Mouse (Mus musculus): ENCODE results near the gene Tshz3. TPM values are rescaled to one million over a fixed set of nuclear protein-coding genes. Genes with fewer than 3 reads are reported as not detected.

The Tshz3 gene
- polyA plus RNA-seq, 1 experiment = 5.1 TPM

DNA sequence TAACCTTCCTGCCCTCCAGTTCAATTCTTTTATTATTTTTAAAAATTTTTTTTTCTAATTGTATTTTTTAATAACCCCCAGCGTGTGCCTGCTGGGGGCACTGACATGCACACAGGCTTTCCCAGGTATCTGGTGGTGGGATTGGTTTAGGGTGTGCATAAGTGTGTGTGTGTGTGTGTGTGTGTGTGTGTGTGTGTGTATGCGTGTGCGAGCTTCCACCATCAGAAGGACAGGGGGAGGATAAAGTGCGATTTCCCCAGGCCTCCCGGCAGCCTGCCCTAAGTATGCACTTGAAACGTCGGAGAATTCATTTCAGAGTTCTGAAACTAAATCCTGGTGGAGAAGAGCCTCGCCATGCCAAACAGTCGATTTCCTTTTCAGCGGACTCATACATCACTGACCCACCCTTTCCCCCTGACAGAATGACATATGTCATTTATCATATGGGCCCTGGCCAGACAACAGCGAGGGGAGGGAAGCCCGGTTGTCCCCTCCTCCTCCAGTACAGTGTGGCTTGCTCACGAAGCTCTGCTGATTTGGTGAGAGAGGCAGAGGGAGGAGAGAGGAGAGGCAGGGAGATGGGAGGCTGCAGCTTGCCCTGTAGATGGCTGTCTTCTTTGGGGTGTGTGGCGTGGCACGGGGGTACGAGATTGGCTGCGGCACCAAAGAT, 9.9 kb downstream of the Tshz3 start:
- WGBS = 11% methylated on average over 17 of the region's 17 CpGs

DNA sequence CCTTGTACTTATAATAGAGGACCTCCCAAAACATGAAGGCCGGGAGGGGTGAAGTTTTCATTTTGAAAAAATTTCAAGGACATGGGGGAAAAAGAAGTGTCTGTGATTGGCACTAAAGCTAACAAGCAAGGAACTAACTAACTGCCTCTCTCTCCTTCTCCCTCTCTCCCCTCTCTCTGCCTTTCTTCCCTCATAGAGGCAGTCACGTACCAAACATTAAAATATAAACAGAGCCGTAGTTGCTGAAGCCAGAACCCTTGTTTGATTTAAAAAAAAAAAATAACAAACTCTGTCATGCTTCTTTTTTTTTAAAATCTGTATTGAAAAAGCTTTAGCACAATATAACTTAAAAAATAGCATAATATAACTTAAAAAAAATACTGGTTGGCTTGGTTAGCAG, 10.9 kb downstream of the Tshz3 start:
- Histone ChIP-seq H3K4me1 (ENCODE audit: control insufficient read depth, insufficient read depth, low read length) (peaks cover 3% of the 10 kb centered on the region; the same call in 1 of the 2 replicates), H3K4me3 (replicated peaks; ENCODE audit: extremely low read depth, low read depth, low read length) (no peak overlapping the region)
- 38% methylated on average over 3 of the region's 3 CpGs for WGBS
- TF ChIP-seq CTCF (IDR thresholded peaks at IDR 0.05; ENCODE audit: insufficient read depth, low read length) = no peak
- TF ChIP-seq POLR2A (IDR thresholded peaks at IDR 0.05; ENCODE audit: borderline replicate concordance, extremely low read depth, low read depth, low read length) = no peak
- DNase-seq = no peak

More for the DNA sequence above, 9.9 kb downstream of the Tshz3 start:
- peak overlapping the region; percentile 34 for H3K4me3 ChIP-seq (replicated peaks; ENCODE audit: extremely low read depth, low read depth, low read length)
- no peak for TF ChIP-seq POLR2A (IDR thresholded peaks at IDR 0.05; ENCODE audit: borderline replicate concordance, extremely low read depth, low read depth, low read length)
- no peak for TF ChIP-seq CTCF (IDR thresholded peaks at IDR 0.05; ENCODE audit: insufficient read depth, low read length)
- H3K4me1 ChIP-seq (ENCODE audit: control insufficient read depth, insufficient read depth, low read length) = peaks cover 3% of the 10 kb centered on the region; the same call in 1 of the 2 replicates
- DNase-seq = no peak

DNA sequence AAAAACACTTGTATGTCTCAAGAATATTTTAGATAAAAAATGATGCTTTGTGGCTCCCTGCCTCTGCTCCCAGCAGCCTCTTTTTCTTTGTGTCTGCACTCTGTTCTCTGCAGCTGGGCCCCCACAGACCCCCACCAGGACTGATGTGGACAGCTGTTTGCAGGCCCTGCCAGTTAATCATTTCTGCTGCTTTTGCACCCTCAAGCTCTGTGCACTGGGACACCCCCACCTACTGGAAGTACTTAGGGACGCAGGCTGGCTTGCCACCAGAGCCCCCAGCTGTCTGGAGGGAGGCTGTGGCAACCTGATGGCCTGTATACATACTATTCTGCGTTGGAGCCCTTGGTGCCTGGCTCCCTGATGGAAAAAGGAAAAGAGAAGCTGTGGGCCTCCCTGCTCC, 11.3 kb downstream of the Tshz3 start:
- TF ChIP-seq POLR2A (IDR thresholded peaks at IDR 0.05; ENCODE audit: borderline replicate concordance, extremely low read depth, low read depth, low read length) (no peak), CTCF (IDR thresholded peaks at IDR 0.05; ENCODE audit: insufficient read depth, low read length) (peak; percentile 45)
- WGBS = 26% methylated on average over 2 of the region's 2 CpGs
- no peak for DNase-seq

DNA sequence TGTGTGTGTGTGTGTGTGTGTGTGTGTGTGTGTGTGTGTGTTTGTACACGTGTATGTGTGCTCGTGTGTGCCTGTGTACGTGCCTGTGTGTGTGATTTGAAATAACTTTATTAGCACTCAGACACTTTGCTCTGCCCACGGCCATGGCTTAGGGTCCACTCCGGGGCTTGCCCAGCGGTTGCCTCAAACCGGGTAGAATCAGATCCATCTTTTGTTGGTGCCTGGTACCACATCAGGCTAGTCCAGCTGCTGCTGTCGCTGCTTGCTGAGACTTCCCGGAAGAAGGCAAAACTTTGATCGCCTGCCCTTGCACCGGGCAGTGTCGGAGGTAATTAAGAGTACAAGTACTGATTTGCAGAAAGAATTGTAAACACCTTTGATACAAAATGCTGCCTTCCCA, 12.1 kb downstream of the Tshz3 start:
- WGBS = 56% methylated on average over 12 of the region's 12 CpGs

More for the DNA sequence above, 11.3 kb downstream of the Tshz3 start:
- Histone ChIP-seq H3K4me3 (replicated peaks; ENCODE audit: extremely low read depth, low read depth, low read length) (no peak overlapping the region), H3K4me1 (ENCODE audit: control insufficient read depth, insufficient read depth, low read length) (peaks cover 3% of the 10 kb centered on the region; the same call in 1 of the 2 replicates)

DNA sequence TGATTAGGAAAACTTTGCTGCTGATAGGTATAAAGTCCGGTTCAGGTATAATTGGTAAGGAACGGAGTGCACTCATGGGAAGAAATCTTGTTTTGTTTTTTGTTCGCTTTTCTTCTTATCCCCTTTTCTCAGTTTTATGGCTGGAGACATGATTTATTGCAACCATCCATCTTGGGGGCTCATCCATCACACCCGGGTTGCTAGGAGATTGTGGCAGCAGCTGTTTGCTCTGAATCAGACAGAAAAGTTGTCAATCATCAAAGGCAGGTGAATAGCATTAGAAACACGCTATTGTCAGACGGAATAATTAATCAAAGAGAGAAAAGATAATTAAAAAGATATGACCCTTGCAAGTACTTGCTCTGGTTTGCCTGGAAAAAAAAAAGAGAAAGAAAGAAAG, 12.5 kb downstream of the Tshz3 start:
- no peak for DNase-seq
- peaks cover 3% of the 10 kb centered on the region; the same call in 1 of the 2 replicates for H3K4me1 ChIP-seq (ENCODE audit: control insufficient read depth, insufficient read depth, low read length)
- no peak overlapping the region for H3K4me3 ChIP-seq (replicated peaks; ENCODE audit: extremely low read depth, low read depth, low read length)
- TF ChIP-seq POLR2A (IDR thresholded peaks at IDR 0.05; ENCODE audit: borderline replicate concordance, extremely low read depth, low read depth, low read length) (no peak), CTCF (IDR thresholded peaks at IDR 0.05; ENCODE audit: insufficient read depth, low read length) (no peak)
- 67% methylated on average over 6 of the region's 6 CpGs for WGBS

More for the DNA sequence above, 12.1 kb downstream of the Tshz3 start:
- no peak overlapping the region for H3K4me3 ChIP-seq (replicated peaks; ENCODE audit: extremely low read depth, low read depth, low read length)
- no peak for DNase-seq
- no peak for TF ChIP-seq POLR2A (IDR thresholded peaks at IDR 0.05; ENCODE audit: borderline replicate concordance, extremely low read depth, low read depth, low read length)
- peaks cover 3% of the 10 kb centered on the region; the same call in 1 of the 2 replicates for H3K4me1 ChIP-seq (ENCODE audit: control insufficient read depth, insufficient read depth, low read length)

DNA sequence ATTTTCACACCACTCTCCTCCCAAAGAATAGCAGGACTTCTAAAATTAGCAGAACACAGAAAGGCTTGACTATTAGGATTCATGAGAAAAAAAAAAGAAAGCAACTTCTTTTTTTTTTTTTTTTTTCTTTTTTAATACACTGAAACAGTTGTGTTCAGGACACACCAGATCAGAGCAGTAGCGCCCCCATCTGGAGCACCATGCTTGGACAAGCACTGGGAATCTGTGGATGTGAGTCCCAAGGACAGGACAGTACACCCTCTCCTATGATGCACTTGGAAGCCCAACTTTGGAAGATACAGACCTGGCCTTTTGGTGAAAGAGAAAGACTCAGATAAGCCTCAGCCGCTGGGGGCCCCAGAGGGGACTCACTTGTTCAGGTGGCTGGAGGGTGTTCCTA, 13.8 kb downstream of the Tshz3 start:
- TF ChIP-seq CTCF (IDR thresholded peaks at IDR 0.05; ENCODE audit: insufficient read depth, low read length) (no peak), POLR2A (IDR thresholded peaks at IDR 0.05; ENCODE audit: borderline replicate concordance, extremely low read depth, low read depth, low read length) (no peak)
- Histone ChIP-seq H3K4me1 (ENCODE audit: control insufficient read depth, insufficient read depth, low read length) (peaks cover 3% of the 10 kb centered on the region; the same call in 1 of the 2 replicates), H3K4me3 (replicated peaks; ENCODE audit: extremely low read depth, low read depth, low read length) (no peak overlapping the region)
- no peak for DNase-seq
- WGBS = 72% methylated on average over 2 of the region's 2 CpGs

DNA sequence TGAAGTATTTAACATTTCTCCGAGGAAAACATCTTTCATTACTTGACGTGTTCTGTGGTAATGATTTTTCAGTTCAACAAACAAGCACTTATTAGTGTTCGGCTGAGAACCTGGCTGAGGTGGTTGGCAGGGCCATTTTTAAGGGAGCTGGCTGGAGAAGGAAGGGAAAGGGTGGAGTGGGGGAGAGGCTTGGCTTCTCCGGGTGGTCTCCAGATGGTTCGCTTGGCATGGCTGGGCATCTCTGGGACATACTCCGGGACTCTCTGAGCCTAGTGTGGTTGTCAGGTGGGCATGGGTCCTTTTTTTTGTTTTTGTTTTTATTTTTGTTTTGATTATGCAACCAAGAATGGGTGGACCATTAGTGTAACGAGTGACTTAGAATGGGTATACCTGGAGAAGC, 16.4 kb downstream of the Tshz3 start:
- DNase-seq = no peak
- 72% methylated on average over 7 of the region's 7 CpGs for WGBS
- Histone ChIP-seq H3K4me1 (ENCODE audit: control insufficient read depth, insufficient read depth, low read length) (no peaks in the 10 kb centered on the region), H3K4me3 (replicated peaks; ENCODE audit: extremely low read depth, low read depth, low read length) (no peak overlapping the region)
- TF ChIP-seq CTCF (IDR thresholded peaks at IDR 0.05; ENCODE audit: insufficient read depth, low read length) = no peak
- no peak for TF ChIP-seq POLR2A (IDR thresholded peaks at IDR 0.05; ENCODE audit: borderline replicate concordance, extremely low read depth, low read depth, low read length)

DNA sequence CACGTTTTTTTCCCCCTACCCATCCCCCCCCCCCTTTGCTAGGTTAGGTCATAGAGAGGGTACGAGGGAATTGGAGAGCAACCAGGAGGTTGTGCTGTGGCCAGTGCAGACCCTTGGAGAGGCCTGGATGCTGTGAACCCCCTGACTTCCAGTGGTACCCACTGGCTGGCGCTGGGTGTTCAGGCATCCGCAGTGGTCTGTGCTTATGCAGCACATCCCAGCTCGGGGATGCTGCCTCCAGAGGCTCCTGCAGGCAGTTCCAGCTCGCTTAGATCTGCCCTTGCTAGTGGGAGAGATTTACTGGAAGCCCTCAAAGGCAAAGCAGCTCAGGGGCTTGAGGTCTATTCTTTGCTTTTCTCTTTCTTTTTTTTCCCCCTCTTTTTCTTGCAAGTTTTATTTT, 19.3 kb downstream of the Tshz3 start:
- Histone ChIP-seq H3K4me1 (ENCODE audit: control insufficient read depth, insufficient read depth, low read length) (no peaks in the 10 kb centered on the region), H3K4me3 (replicated peaks; ENCODE audit: extremely low read depth, low read depth, low read length) (no peak overlapping the region)
- no peak for DNase-seq
- TF ChIP-seq CTCF (IDR thresholded peaks at IDR 0.05; ENCODE audit: insufficient read depth, low read length) (no peak), POLR2A (IDR thresholded peaks at IDR 0.05; ENCODE audit: borderline replicate concordance, extremely low read depth, low read depth, low read length) (no peak)
- 63% methylated on average over 6 of the region's 6 CpGs for WGBS

DNA sequence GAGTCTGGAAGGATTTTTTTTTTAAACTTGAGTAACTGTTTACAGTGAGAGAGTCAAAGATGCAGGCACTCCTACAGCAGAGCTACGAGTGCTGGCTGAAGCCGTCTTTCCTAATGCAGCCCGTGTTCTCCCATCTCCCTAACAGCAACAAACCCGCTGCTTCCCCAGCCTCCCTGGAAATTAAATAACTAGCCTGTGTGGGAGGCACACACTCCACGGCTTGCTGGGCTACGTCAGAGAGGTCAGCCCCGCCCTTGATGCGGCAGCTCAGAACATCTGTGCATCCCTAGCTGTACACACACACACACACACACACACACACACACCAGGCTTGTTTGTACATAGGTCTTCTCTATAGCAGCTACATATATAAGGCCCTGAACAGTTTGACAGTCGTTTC, 22.9 kb downstream of the Tshz3 start:
- no peak for TF ChIP-seq POLR2A (IDR thresholded peaks at IDR 0.05; ENCODE audit: borderline replicate concordance, extremely low read depth, low read depth, low read length)
- no peak for TF ChIP-seq CTCF (IDR thresholded peaks at IDR 0.05; ENCODE audit: insufficient read depth, low read length)
- Histone ChIP-seq H3K4me3 (replicated peaks; ENCODE audit: extremely low read depth, low read depth, low read length) (no peak overlapping the region), H3K4me1 (ENCODE audit: control insufficient read depth, insufficient read depth, low read length) (no peaks in the 10 kb centered on the region)
- WGBS = 53% methylated on average over 9 of the region's 9 CpGs
- no peak for DNase-seq
